Mouse (Mus musculus) MEL (cell line): ENCODE measurements around the gene Hoxa9. TPM values are rescaled to one million over a fixed set of nuclear protein-coding genes. Genes with fewer than 3 reads are reported as not detected.

Experiments used
- DNase-seq: peaks from one replicate; pipeline ENCODE4 v3.0.0; 2011; ENCODE audit warnings: low read depth, low spot score
- H3K27ac ChIP-seq: 2 replicates; pipeline ENCODE4 v1.5.1; 2012; ENCODE audit warnings: low read depth, mild to moderate bottlenecking, control low read depth, low read length, moderate library complexity; ENCODE audit not compliant: control insufficient read depth
- H3K27me3 ChIP-seq, 2 experiments: fragments of 150-350 bp in 1 of 2; sonication (generic) in 1 of 2; 2 replicates each; pipeline ENCODE4 v1.6.1; 2012; ENCODE audit warnings: low read length in 2 of 2, mild to moderate bottlenecking in 2 of 2, improper control_type of control experiment in 1 of 2, moderate library complexity in 1 of 2; ENCODE audit not compliant: insufficient read depth in 2 of 2, control insufficient read depth in 1 of 2
- H3K36me3 ChIP-seq, 2 experiments: 2 replicates each; pipeline ENCODE4 v1.6.1; 2012 to 2014; ENCODE audit warnings: low read length in 2 of 2, improper control_type of control experiment in 1 of 2, inconsistent platforms in 1 of 2, mild to moderate bottlenecking in 1 of 2; ENCODE audit not compliant: insufficient read depth in 2 of 2, control insufficient read depth in 1 of 2
- H3K4me1 ChIP-seq, 2 experiments: fragments of 150-350 bp in 1 of 2; sonication (generic) in 1 of 2; 2 replicates each; pipeline ENCODE4 v1.6.1; 2012; ENCODE audit warnings: low read length in 2 of 2, improper control_type of control experiment in 1 of 2, mild to moderate bottlenecking in 1 of 2; ENCODE audit not compliant: insufficient read depth in 2 of 2, control insufficient read depth in 1 of 2
- H3K4me3 ChIP-seq, 2 experiments: fragments of 150-350 bp in 1 of 2; sonication (generic) in 1 of 2; 2 replicates each; pipeline ENCODE4 v1.5.1; 2012; ENCODE audit warnings: low read depth in 2 of 2, low read length in 2 of 2, mild to moderate bottlenecking in 2 of 2, moderate library complexity in 2 of 2, control low read depth in 1 of 2, improper control_type of control experiment in 1 of 2; ENCODE audit not compliant: control insufficient read depth in 1 of 2, insufficient read depth in 1 of 2
- H3K79me2 ChIP-seq: 2 replicates; pipeline ENCODE4 v1.6.1; 2012; ENCODE audit warnings: mild to moderate bottlenecking, low read length, moderate library complexity; ENCODE audit not compliant: control insufficient read depth, poor library complexity, insufficient read depth
- H3K9ac ChIP-seq: 2 replicates; pipeline ENCODE4 v1.6.1; 2012; ENCODE audit warnings: low read depth, mild to moderate bottlenecking, control low read depth, low read length, moderate library complexity; ENCODE audit not compliant: control insufficient read depth, poor library complexity, severe bottlenecking
- H3K9me3 ChIP-seq: fragments of 150-350 bp; sonication (generic); replicated peaks from 2 replicates; pipeline ENCODE4 v1.6.1; 2012; ENCODE audit warnings: mild to moderate bottlenecking, low read length, improper control_type of control experiment, moderate library complexity; ENCODE audit not compliant: insufficient read depth
- CHD1 ChIP-seq: IDR thresholded peaks from 2 replicates; pipeline ENCODE4 v1.6.1; 2012; ENCODE audit warnings: low read depth, mild to moderate bottlenecking, inconsistent platforms, low read length, improper control_type of control experiment
- CHD2 ChIP-seq: IDR thresholded peaks from 2 replicates; pipeline ENCODE4 v1.6.1; 2011; ENCODE audit warnings: low read length, improper control_type of control experiment
- CTCF ChIP-seq, 3 experiments: IDR thresholded peaks in 2 of 3; conservative IDR thresholded peaks in 1 of 3; 2 replicates each; pipeline ENCODE4 v1.5.1; 2011 to 2012; ENCODE audit warnings: low read length in 3 of 3, low read depth in 2 of 3, mild to moderate bottlenecking in 2 of 3, improper control_type of control experiment in 1 of 3, inconsistent platforms in 1 of 3, mixed read lengths in 1 of 3, moderate library complexity in 1 of 3; ENCODE audit not compliant: control insufficient read depth in 1 of 3, insufficient read depth in 1 of 3, poor library complexity in 1 of 3, severe bottlenecking in 1 of 3
- ELF1 ChIP-seq: IDR thresholded peaks from 2 replicates; pipeline ENCODE4 v1.6.1; 2014; ENCODE audit warnings: low read depth, mild to moderate bottlenecking, inconsistent platforms, low read length, improper control_type of control experiment, moderate library complexity
- EP300 ChIP-seq, 2 experiments: IDR thresholded peaks; 2 replicates each; pipeline ENCODE4 v1.6.1; 2011; ENCODE audit warnings: improper control_type of control experiment in 2 of 2, low read length in 2 of 2, low read depth in 1 of 2, mild to moderate bottlenecking in 1 of 2
- ETS1 ChIP-seq: IDR thresholded peaks from 2 replicates; pipeline ENCODE4 v1.6.1; 2012; ENCODE audit warnings: low read depth, mild to moderate bottlenecking, inconsistent platforms, low read length, improper control_type of control experiment, moderate library complexity
- GATA1 ChIP-seq: IDR thresholded peaks from 2 replicates; pipeline ENCODE4 v1.6.1; 2011; ENCODE audit warnings: low read depth, low read length, improper control_type of control experiment
- JUND ChIP-seq: IDR thresholded peaks from 2 replicates; pipeline ENCODE4 v1.6.1; 2011; ENCODE audit warnings: low read depth, mild to moderate bottlenecking, improper control_type of control experiment, low read length
- MAFK ChIP-seq: IDR thresholded peaks from 2 replicates; pipeline ENCODE4 v1.6.1; 2011; ENCODE audit warnings: low read depth, mild to moderate bottlenecking, low read length, improper control_type of control experiment, borderline replicate concordance
- MYB ChIP-seq: IDR thresholded peaks from 2 replicates; pipeline ENCODE4 v1.6.1; 2011; ENCODE audit warnings: mild to moderate bottlenecking, low read depth, low read length, improper control_type of control experiment
- NELFE ChIP-seq: IDR thresholded peaks from 2 replicates; pipeline ENCODE4 v1.6.1; 2011; ENCODE audit warnings: low read depth, low read length, improper control_type of control experiment
- NRF1 ChIP-seq: IDR thresholded peaks from 2 replicates; pipeline ENCODE4 v1.6.1; 2014; ENCODE audit warnings: low read depth, mild to moderate bottlenecking, inconsistent platforms, low read length, improper control_type of control experiment, moderate library complexity; ENCODE audit not compliant: poor library complexity, insufficient read depth, severe bottlenecking
- POLR2A ChIP-seq, 2 experiments: IDR thresholded peaks; 2 replicates each; pipeline ENCODE4 v1.6.1; 2011 to 2012; ENCODE audit warnings: low read length in 2 of 2, mild to moderate bottlenecking in 2 of 2, control low read depth in 1 of 2, improper control_type of control experiment in 1 of 2, low read depth in 1 of 2, moderate library complexity in 1 of 2; ENCODE audit not compliant: control insufficient read depth in 1 of 2, insufficient read depth in 1 of 2, poor library complexity in 1 of 2
- POLR2AphosphoS2 ChIP-seq: IDR thresholded peaks from 2 replicates; pipeline ENCODE4 v1.6.1; 2011; ENCODE audit warnings: low read length, improper control_type of control experiment
- SIN3A ChIP-seq: IDR thresholded peaks from 2 replicates; pipeline ENCODE4 v1.6.1; 2012; ENCODE audit warnings: low read length, improper control_type of control experiment, inconsistent platforms
- SMC3 ChIP-seq: IDR thresholded peaks from 2 replicates; pipeline ENCODE4 v1.6.1; 2011; ENCODE audit warnings: low read depth, low read length, improper control_type of control experiment
- TBP ChIP-seq: IDR thresholded peaks from 2 replicates; pipeline ENCODE4 v1.8.0; 2011; ENCODE audit warnings: low read depth, low read length, improper control_type of control experiment
- TCF12 ChIP-seq: IDR thresholded peaks from 2 replicates; pipeline ENCODE4 v1.6.1; 2014; ENCODE audit warnings: low read depth, mild to moderate bottlenecking, inconsistent platforms, low read length, improper control_type of control experiment, moderate library complexity
- UBTF ChIP-seq: IDR thresholded peaks from 2 replicates; pipeline ENCODE4 v1.6.1; 2012; ENCODE audit warnings: low read depth, mild to moderate bottlenecking, inconsistent platforms, low read length, improper control_type of control experiment, moderate library complexity, borderline replicate concordance; ENCODE audit not compliant: insufficient read depth
- ZC3H11A ChIP-seq: IDR thresholded peaks from 2 replicates; pipeline ENCODE4 v1.6.1; 2012; ENCODE audit warnings: low read depth, mild to moderate bottlenecking, inconsistent platforms, low read length, improper control_type of control experiment
- polyA plus RNA-seq, 2 experiments: library from polyadenylated mRNA; stranded (reverse) in 1 of 2; unstranded in 1 of 2; fragments of >175 nt in 1 of 2; fragments of >200 nt in 1 of 2; gene quantifications; 2 replicates each; pipeline versions ENCODE4 v1.2.1 to v1.2.4; 2012; ENCODE audit warnings: low replicate concordance in 2 of 2, low read depth in 1 of 2; ENCODE audit not compliant: insufficient read length in 2 of 2, insufficient read depth in 1 of 2, missing spikeins in 1 of 2
- total RNA-seq: library from RNA; depleted of rRNA; stranded (reverse); fragments of 300-350 nt; gene quantifications from 2 replicates; pipeline ENCODE4 v1.2.3, GENCODE M21; 2012

Gene Hoxa9
- total and polyA plus RNA-seq, 3 experiments: not detected

- no peak overlapping the region for H3K27ac ChIP-seq
- no peak for DNase-seq
- TF ChIP-seq SMC3 (no peak), CHD2 (no peak), JUND (no peak), NELFE (no peak), GATA1 (no peak), NRF1 (no peak), SIN3A (no peak), TBP (no peak), TCF12 (no peak), POLR2AphosphoS2 (no peak), POLR2A (IDR thresholded peaks at IDR 0.05; ENCODE audit: control insufficient read depth in 1 of 2, insufficient read depth in 1 of 2, low read depth in 1 of 2, low read length in 2 of 2, poor library complexity in 1 of 2) (no peak), CTCF (IDR thresholded peaks at IDR 0.05 in 2 of 3, conservative IDR thresholded peaks at IDR 0.05 in 1 of 3; ENCODE audit: control insufficient read depth in 1 of 3, insufficient read depth in 1 of 3, low read depth in 2 of 3, low read length in 3 of 3, poor library complexity in 1 of 3, severe bottlenecking in 1 of 3) (no peak), MYB (no peak), ZC3H11A (no peak), ELF1 (no peak), ETS1 (no peak), CHD1 (no peak), MAFK (no peak)
- no peaks in the 10 kb centered on the region for H3K79me2 ChIP-seq
- no peak overlapping the region for H3K4me3 ChIP-seq
- H3K4me1 ChIP-seq: no peaks in the 10 kb centered on the region
- H3K27me3 ChIP-seq: no peaks in the 10 kb centered on the region
- no peaks in the 10 kb centered on the region for H3K9me3 ChIP-seq
- H3K9ac ChIP-seq: no peak overlapping the region
- H3K36me3 ChIP-seq: no peaks in the 10 kb centered on the region
Observed at GRCm38 (mm10) chr6:52185222-52185621, 45.7 kb downstream of the Hoxa9 start.

GRCm38 (mm10) chr6:52184668-52185067 is 46.2 kb downstream of the Hoxa9 start:
- Histone ChIP-seq H3K9me3 (no peaks in the 10 kb centered on the region), H3K27me3 (no peaks in the 10 kb centered on the region), H3K4me1 (no peaks in the 10 kb centered on the region), H3K79me2 (no peaks in the 10 kb centered on the region), H3K36me3 (no peaks in the 10 kb centered on the region), H3K4me3 (no peak overlapping the region), H3K9ac (no peak overlapping the region), H3K27ac (no peak overlapping the region)
- TF ChIP-seq UBTF: no peak
- no peak for TF ChIP-seq EP300 (IDR thresholded peaks at IDR 0.05; ENCODE audit: low read depth in 1 of 2, low read length in 2 of 2)
- no peak for TF ChIP-seq TBP
- no peak for DNase-seq
